Mouse (Mus musculus): ENCODE results near the gene Atp6v0a4.

Atp6v0a4 gene

GRCm38 (mm10) chr6:38007459-38007858 lies 116.9 kb downstream of the Atp6v0a4 start:
- peak; percentile 48 for DNase-seq (ENCODE audit: low read depth, low spot score)

Data from CD4-positive helper T cell, adult 2 months (primary cell).